Mouse (Mus musculus): ENCODE measurements around the gene Cc2d1a.

The Cc2d1a gene

GRCm38 (mm10) chr8:84177405-84177804, 29.7 kb upstream of the Cc2d1a start:
- DNase-seq (ENCODE audit: low spot score in 2 of 2), result no peak

GRCm38 (mm10) chr8:84176560-84176959, 28.8 kb upstream of the Cc2d1a start:
- no peak for DNase-seq (ENCODE audit: low spot score in 2 of 2)

- no peak for DNase-seq (ENCODE audit: low spot score in 2 of 2)
Measured at GRCm38 (mm10) chr8:84173861-84174260, 26.1 kb upstream of the Cc2d1a start.

GRCm38 (mm10) chr8:84170096-84170495, 22.4 kb upstream of the Cc2d1a start:
- no peak for DNase-seq (ENCODE audit: low spot score in 2 of 2)

GRCm38 (mm10) chr8:84167696-84168095, 20.0 kb upstream of the Cc2d1a start:
- DNase-seq (ENCODE audit: low spot score in 2 of 2), result no peak

GRCm38 (mm10) chr8:84157620-84158019, 9.9 kb upstream of the Cc2d1a start:
- DNase-seq (ENCODE audit: low spot score in 2 of 2), result no peak

GRCm38 (mm10) chr8:84149181-84149580, 1.4 kb upstream of the Cc2d1a start:
- no peak for DNase-seq (ENCODE audit: low spot score in 2 of 2)

- no peak for DNase-seq (ENCODE audit: low spot score in 2 of 2)
Measured at GRCm38 (mm10) chr8:84148531-84148850, 755 bp upstream of the Cc2d1a start.

- no peak for DNase-seq (ENCODE audit: low spot score in 2 of 2)
Measured at GRCm38 (mm10) chr8:84147324-84147766, 391 bp downstream of the Cc2d1a start.

GRCm38 (mm10) chr8:84144636-84145245, 3.0 kb downstream of the Cc2d1a start:
- no peak for DNase-seq (ENCODE audit: low spot score in 2 of 2)

GRCm38 (mm10) chr8:84140838-84141237, 6.9 kb downstream of the Cc2d1a start:
- no peak for DNase-seq (ENCODE audit: low spot score in 2 of 2)

GRCm38 (mm10) chr8:84137848-84138247, 9.9 kb downstream of the Cc2d1a start:
- DNase-seq (ENCODE audit: low spot score in 2 of 2), result no peak

GRCm38 (mm10) chr8:84132225-84132624, 15.5 kb downstream of the Cc2d1a start:
- no peak for DNase-seq (ENCODE audit: low spot score in 2 of 2)

GRCm38 (mm10) chr8:84130806-84131205, 16.9 kb downstream of the Cc2d1a start:
- peak in 1 of 2 experiments; percentile 41 for DNase-seq (ENCODE audit: low spot score in 2 of 2)

- no peak for DNase-seq (ENCODE audit: low spot score in 2 of 2)
Measured at GRCm38 (mm10) chr8:84128277-84128676, 19.5 kb downstream of the Cc2d1a start.

- no peak for DNase-seq (ENCODE audit: low spot score in 2 of 2)
Measured at GRCm38 (mm10) chr8:84127202-84127901, 20.4 kb downstream of the Cc2d1a start.

- no peak for DNase-seq (ENCODE audit: low spot score in 2 of 2)
Measured at GRCm38 (mm10) chr8:84126742-84127141, 21.0 kb downstream of the Cc2d1a start.

- no peak for DNase-seq (ENCODE audit: low spot score in 2 of 2)
Measured at GRCm38 (mm10) chr8:84125656-84126055, 22.1 kb downstream of the Cc2d1a start, which contains the start of gene Podnl1. Gene Podnl1 (plus strand): TSS chr8:84125989.

- no peak for DNase-seq (ENCODE audit: low spot score in 2 of 2)
Measured at GRCm38 (mm10) chr8:84122151-84122550, 25.6 kb downstream of the Cc2d1a start.

GRCm38 (mm10) chr8:84115646-84116045, 32.1 kb downstream of the Cc2d1a start:
- DNase-seq (ENCODE audit: low spot score in 2 of 2), result no peak

GRCm38 (mm10) chr8:84106216-84107040, 41.3 kb downstream of the Cc2d1a start:
- DNase-seq (ENCODE audit: low spot score in 2 of 2), result no peak

- no peak for DNase-seq (ENCODE audit: low spot score in 2 of 2)
Measured at GRCm38 (mm10) chr8:84105676-84106075, 42.1 kb downstream of the Cc2d1a start.

All from cerebellum, postnatal 4 days (tissue).